Mouse (Mus musculus) MEL-GATA-1-ER (cell line): Measurements from ENCODE around the gene Fkbp10.

Source experiments
- DNase-seq: peaks from one replicate; pipeline ENCODE4 v3.0.0-alpha.2; 2012; ENCODE audit warnings: low read depth; ENCODE audit errors: extremely low read depth

Fkbp10 gene

GRCm38 (mm10) chr11:100465229-100465792 lies 49.8 kb downstream of the Fkbp10 start:
- peak; percentile 83 for DNase-seq

GRCm38 (mm10) chr11:100465833-100466232 lies 50.3 kb downstream of the Fkbp10 start:
- no peak for DNase-seq

- no peak for DNase-seq
These were observed 56.1 kb downstream of the Fkbp10 start for GRCm38 (mm10) chr11:100471352-100472196.

GRCm38 (mm10) chr11:100472197-100472934 lies 56.9 kb downstream of the Fkbp10 start, which contains the start of gene Klhl11:
Gene Klhl11, minus strand, starts transcription at chr11:100472741.
- peak; percentile 84 for DNase-seq

GRCm38 (mm10) chr11:100472935-100473295 lies 57.4 kb downstream of the Fkbp10 start:
- no peak for DNase-seq
